Mouse (Mus musculus) ES-E14 (cell line): ENCODE measurements at regions not wholly inside any gene's neighbourhood (a gene's known extent, or its start where the extent isn't known, plus 50 kb on each side); places are given as distances from the start of the nearest gene placed in this dataset.

ENCODE experiments used
- CHD2 ChIP-seq: IDR thresholded peaks from 2 replicates; pipeline ENCODE4 v1.6.1; 2014; ENCODE audit warnings: mild to moderate bottlenecking, low read depth, low read length, inconsistent platforms
- HCFC1 ChIP-seq: IDR thresholded peaks from 2 replicates; pipeline ENCODE4 v1.6.1; 2012; ENCODE audit warnings: low read length, inconsistent platforms, borderline replicate concordance; ENCODE audit not compliant: insufficient read depth
- MAFK ChIP-seq: IDR thresholded peaks from 2 replicates; pipeline ENCODE4 v1.6.1; 2014; ENCODE audit warnings: mild to moderate bottlenecking, low read depth, low read length, inconsistent platforms; ENCODE audit not compliant: insufficient read depth
- ZC3H11A ChIP-seq: IDR thresholded peaks from 2 replicates; pipeline ENCODE4 v1.6.1; 2012; ENCODE audit warnings: low read depth, mild to moderate bottlenecking, inconsistent platforms, low read length, borderline replicate concordance
- ZNF384 ChIP-seq: IDR thresholded peaks from 2 replicates; pipeline ENCODE4 v1.6.1; 2012; ENCODE audit warnings: low read depth, low read length, inconsistent platforms

DNA sequence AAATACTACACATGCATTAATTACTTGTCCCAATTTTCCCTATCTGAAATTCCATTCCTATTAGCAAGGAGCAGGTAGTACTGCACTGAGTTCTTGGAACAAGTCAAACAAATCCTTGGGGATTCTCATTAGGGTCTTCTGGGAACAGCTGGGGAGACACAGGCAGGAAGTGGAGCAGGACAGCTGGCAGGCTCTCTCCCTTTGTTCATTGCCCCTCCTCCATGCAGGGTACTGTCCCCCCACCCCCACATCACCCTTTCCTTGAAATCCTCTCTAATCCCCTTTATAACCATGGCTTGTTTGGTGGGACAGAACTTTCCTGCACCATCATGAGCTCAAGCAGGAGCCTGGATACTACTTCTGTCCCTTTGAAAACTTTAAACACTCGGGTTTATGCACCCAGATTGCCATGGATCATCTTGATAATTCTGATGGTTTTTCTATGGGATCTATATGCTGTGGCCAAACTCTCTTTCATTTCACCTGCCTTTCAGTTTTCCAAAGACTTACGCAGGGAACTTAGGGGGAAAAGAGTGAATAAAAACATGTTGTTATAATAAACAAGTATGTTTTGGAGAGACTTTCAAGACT is 358.2 kb upstream of the Cypt12 start:
- TF ChIP-seq ZC3H11A: no peak
- TF ChIP-seq MAFK: no peak
- no peak for TF ChIP-seq HCFC1
- no peak for TF ChIP-seq ZNF384
- no peak for TF ChIP-seq CHD2
